Mouse (Mus musculus): ENCODE results near the gene Rnaseh2b.

DNA sequence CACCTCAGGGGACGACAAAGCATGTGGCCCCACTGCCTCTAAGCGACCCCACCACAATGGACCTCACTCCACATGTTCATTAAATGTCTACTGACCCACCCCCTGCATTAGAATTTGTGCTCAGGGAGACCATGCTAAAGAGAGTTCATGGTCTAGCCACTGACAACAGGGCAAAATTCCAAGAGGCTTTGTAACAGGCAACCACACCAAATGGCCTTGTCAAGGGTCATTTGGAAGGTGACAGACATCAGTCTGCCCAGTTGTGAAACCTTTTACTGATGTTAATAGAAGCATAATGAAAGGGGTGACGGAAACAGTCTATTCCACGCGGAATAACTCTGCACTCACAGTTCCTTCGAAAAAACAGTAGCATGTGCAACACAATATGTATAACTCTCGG lies 44.0 kb upstream of the Rnaseh2b start:
- TF ChIP-seq CTCF (conservative IDR thresholded peaks at IDR 0.05 in 1 of 2, IDR thresholded peaks at IDR 0.05 in 1 of 2; ENCODE audit: low read depth in 2 of 2, low read length in 2 of 2) (no peak), GABPA (IDR thresholded peaks at IDR 0.05; ENCODE audit: insufficient replicate concordance, low read depth, low read length) (no peak), NRF1 (IDR thresholded peaks at IDR 0.05; ENCODE audit: low read depth, low read length) (no peak), ZC3H11A (IDR thresholded peaks at IDR 0.05; ENCODE audit: low read depth, low read length) (no peak), USF1 (IDR thresholded peaks at IDR 0.05; ENCODE audit: low read depth, low read length) (no peak), NELFE (IDR thresholded peaks at IDR 0.05; ENCODE audit: low read depth, low read length) (no peak)
